Mouse (Mus musculus): ENCODE results near the gene Col27a1. TPM values are rescaled to one million over a fixed set of nuclear protein-coding genes. Genes with fewer than 3 reads are reported as not detected.

The Col27a1 gene
- total and polyA plus RNA-seq, 2 experiments from 2014 or later: 1.2 to 8.2 TPM

- no peaks in the 10 kb centered on the region for H3K9me3 ChIP-seq (replicated peaks; ENCODE audit: control insufficient read depth, low read length)
- H3K27me3 ChIP-seq (ENCODE audit: control insufficient read depth, insufficient read depth, low read length): no peaks in the 10 kb centered on the region
- H3K4me3 ChIP-seq (ENCODE audit: low read depth, low read length): no peak overlapping the region
- H3K9ac ChIP-seq (replicated peaks; ENCODE audit: low read depth, low read length): no peak overlapping the region
- H3K36me3 ChIP-seq (replicated peaks; ENCODE audit: control insufficient read depth, insufficient read depth, low read length): no peaks in the 10 kb centered on the region; the same call in 1 of the 2 replicates
- H3K4me1 ChIP-seq (ENCODE audit: control insufficient read depth, insufficient read depth): no peaks in the 10 kb centered on the region
- DNase-seq (ENCODE audit: low spot score): no peak
- TF ChIP-seq CTCF (IDR thresholded peaks at IDR 0.05; ENCODE audit: low read depth) (no peak), EP300 (IDR thresholded peaks at IDR 0.05; ENCODE audit: low read depth) (no peak)
- H3K27ac ChIP-seq (ENCODE audit: low read depth): no peak overlapping the region
- no peak overlapping the region for H3K4me2 ChIP-seq (ENCODE audit: low read depth, low read length)
- 67% methylated on average over 6 of the region's 6 CpGs for WGBS
- ATAC-seq (ENCODE audit: insufficient read depth, low read depth): no peak
Measured at GRCm38 (mm10) chr4:63248951-63249350, 35.1 kb downstream of the Col27a1 start.

DNA sequence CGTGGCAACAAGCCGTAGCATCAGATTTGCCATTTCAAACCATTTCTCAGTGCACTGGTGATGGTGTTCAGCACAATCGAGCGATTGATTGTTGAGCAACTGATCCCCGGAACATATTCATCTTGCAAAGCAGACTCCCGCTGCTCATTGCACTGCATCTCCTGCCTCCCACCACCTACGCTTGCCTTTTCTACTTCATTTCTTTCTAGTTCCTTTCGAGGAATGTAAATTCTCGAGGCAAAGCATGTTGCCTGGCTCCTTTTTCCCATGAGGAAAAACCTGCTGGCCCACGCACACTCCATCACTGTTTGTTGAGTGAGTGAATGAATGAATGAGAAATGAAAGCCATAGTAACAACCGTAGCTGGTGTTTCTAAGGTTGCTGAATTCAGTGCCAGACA, 38.0 kb downstream of the Col27a1 start:
- no peak overlapping the region for H3K27ac ChIP-seq (ENCODE audit: low read depth)
- H3K4me1 ChIP-seq (ENCODE audit: control insufficient read depth, insufficient read depth): no peaks in the 10 kb centered on the region
- no peak overlapping the region for H3K9ac ChIP-seq (replicated peaks; ENCODE audit: low read depth, low read length)
- 88% methylated on average over 11 of the region's 11 CpGs for WGBS
- no peaks in the 10 kb centered on the region; the same call in 1 of the 2 replicates for H3K36me3 ChIP-seq (replicated peaks; ENCODE audit: control insufficient read depth, insufficient read depth, low read length)
- DNase-seq (ENCODE audit: low spot score): no peak
- no peak overlapping the region for H3K4me3 ChIP-seq (ENCODE audit: low read depth, low read length)
- H3K4me2 ChIP-seq (ENCODE audit: low read depth, low read length): no peak overlapping the region
- H3K9me3 ChIP-seq (replicated peaks; ENCODE audit: control insufficient read depth, low read length): no peaks in the 10 kb centered on the region
- ATAC-seq (ENCODE audit: insufficient read depth, low read depth): no peak
- H3K27me3 ChIP-seq (ENCODE audit: control insufficient read depth, insufficient read depth, low read length): no peaks in the 10 kb centered on the region
- TF ChIP-seq EP300 (IDR thresholded peaks at IDR 0.05; ENCODE audit: low read depth) (no peak), CTCF (IDR thresholded peaks at IDR 0.05; ENCODE audit: low read depth) (no peak)

DNA sequence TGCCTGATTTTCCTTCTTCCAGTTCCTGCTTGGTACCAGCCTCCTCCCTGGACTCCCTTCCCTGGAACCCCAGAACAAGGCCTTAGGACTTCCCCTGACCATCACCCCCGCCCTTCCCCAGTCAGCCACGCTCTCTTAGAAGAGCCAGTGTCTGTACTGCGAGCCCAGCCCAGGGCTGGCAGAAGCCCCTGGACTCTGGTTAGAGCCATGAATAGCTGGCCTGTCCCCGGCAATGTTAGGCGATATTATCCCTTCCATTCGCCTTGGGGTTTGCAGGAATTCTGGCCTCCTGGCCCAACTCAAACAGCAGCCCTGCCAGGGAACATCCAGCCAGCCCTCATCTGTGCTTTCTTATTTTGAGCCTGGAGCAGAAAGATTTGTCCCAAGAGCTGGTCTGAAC, 39.9 kb downstream of the Col27a1 start:
- Histone ChIP-seq H3K4me2 (ENCODE audit: low read depth, low read length) (no peak overlapping the region), H3K9ac (replicated peaks; ENCODE audit: low read depth, low read length) (no peak overlapping the region), H3K27ac (ENCODE audit: low read depth) (no peak overlapping the region), H3K4me1 (ENCODE audit: control insufficient read depth, insufficient read depth) (no peaks in the 10 kb centered on the region), H3K36me3 (replicated peaks; ENCODE audit: control insufficient read depth, insufficient read depth, low read length) (no peaks in the 10 kb centered on the region; the same call in 1 of the 2 replicates), H3K27me3 (ENCODE audit: control insufficient read depth, insufficient read depth, low read length) (no peaks in the 10 kb centered on the region), H3K4me3 (ENCODE audit: low read depth, low read length) (no peak overlapping the region), H3K9me3 (replicated peaks; ENCODE audit: control insufficient read depth, low read length) (no peaks in the 10 kb centered on the region)
- no peak for TF ChIP-seq EP300 (IDR thresholded peaks at IDR 0.05; ENCODE audit: low read depth)
- no peak for TF ChIP-seq CTCF (IDR thresholded peaks at IDR 0.05; ENCODE audit: low read depth)
- 77% methylated on average over 6 of the region's 6 CpGs for WGBS
- DNase-seq (ENCODE audit: low spot score) (no peak), ATAC-seq (ENCODE audit: insufficient read depth, low read depth) (no peak)

GRCm38 (mm10) chr4:63254151-63254550, 40.3 kb downstream of the Col27a1 start:
- Histone ChIP-seq H3K36me3 (replicated peaks; ENCODE audit: control insufficient read depth, insufficient read depth, low read length) (no peaks in the 10 kb centered on the region; the same call in 1 of the 2 replicates), H3K4me1 (ENCODE audit: control insufficient read depth, insufficient read depth) (no peaks in the 10 kb centered on the region), H3K27me3 (ENCODE audit: control insufficient read depth, insufficient read depth, low read length) (no peaks in the 10 kb centered on the region), H3K9me3 (replicated peaks; ENCODE audit: control insufficient read depth, low read length) (no peaks in the 10 kb centered on the region), H3K9ac (replicated peaks; ENCODE audit: low read depth, low read length) (no peak overlapping the region), H3K27ac (ENCODE audit: low read depth) (no peak overlapping the region), H3K4me2 (ENCODE audit: low read depth, low read length) (no peak overlapping the region), H3K4me3 (ENCODE audit: low read depth, low read length) (no peak overlapping the region)
- 79% methylated on average over 2 of the region's 2 CpGs for WGBS
- DNase-seq (ENCODE audit: low spot score) (no peak), ATAC-seq (ENCODE audit: insufficient read depth, low read depth) (no peak)
- no peak for TF ChIP-seq CTCF (IDR thresholded peaks at IDR 0.05; ENCODE audit: low read depth)
- no peak for TF ChIP-seq EP300 (IDR thresholded peaks at IDR 0.05; ENCODE audit: low read depth)

- DNase-seq (ENCODE audit: low spot score) (no peak), ATAC-seq (ENCODE audit: insufficient read depth, low read depth) (no peak)
- H3K27ac ChIP-seq (ENCODE audit: low read depth): no peak overlapping the region
- H3K4me3 ChIP-seq (ENCODE audit: low read depth, low read length): no peak overlapping the region
- no peak for TF ChIP-seq CTCF (IDR thresholded peaks at IDR 0.05; ENCODE audit: low read depth)
- TF ChIP-seq EP300 (IDR thresholded peaks at IDR 0.05; ENCODE audit: low read depth): no peak
- 0 out of 2 replicates have a peak, but pooled peaks cover 10% of the 10 kb centered on the region for H3K4me1 ChIP-seq (ENCODE audit: control insufficient read depth, insufficient read depth)
- no peaks in the 10 kb centered on the region; the same call in 1 of the 2 replicates for H3K36me3 ChIP-seq (replicated peaks; ENCODE audit: control insufficient read depth, insufficient read depth, low read length)
- 75% methylated on average over 2 of the region's 2 CpGs for WGBS
- H3K9ac ChIP-seq (replicated peaks; ENCODE audit: low read depth, low read length): no peak overlapping the region
- no peak overlapping the region for H3K4me2 ChIP-seq (ENCODE audit: low read depth, low read length)
- no peaks in the 10 kb centered on the region for H3K27me3 ChIP-seq (ENCODE audit: control insufficient read depth, insufficient read depth, low read length)
- H3K9me3 ChIP-seq (replicated peaks; ENCODE audit: control insufficient read depth, low read length): no peaks in the 10 kb centered on the region
Measured at GRCm38 (mm10) chr4:63256371-63256770, 42.6 kb downstream of the Col27a1 start.

GRCm38 (mm10) chr4:63257346-63257745, 43.5 kb downstream of the Col27a1 start:
- H3K4me1 ChIP-seq (ENCODE audit: control insufficient read depth, insufficient read depth): 0 out of 2 replicates have a peak, but pooled peaks cover 10% of the 10 kb centered on the region
- no peak overlapping the region for H3K4me3 ChIP-seq (ENCODE audit: low read depth, low read length)
- H3K9me3 ChIP-seq (replicated peaks; ENCODE audit: control insufficient read depth, low read length): no peaks in the 10 kb centered on the region
- no peak for TF ChIP-seq CTCF (IDR thresholded peaks at IDR 0.05; ENCODE audit: low read depth)
- no peak for TF ChIP-seq EP300 (IDR thresholded peaks at IDR 0.05; ENCODE audit: low read depth)
- no peaks in the 10 kb centered on the region; the same call in 1 of the 2 replicates for H3K36me3 ChIP-seq (replicated peaks; ENCODE audit: control insufficient read depth, insufficient read depth, low read length)
- WGBS: 59% methylated on average over 7 of the region's 7 CpGs
- H3K27ac ChIP-seq (ENCODE audit: low read depth): no peak overlapping the region
- DNase-seq (ENCODE audit: low spot score): no peak
- H3K4me2 ChIP-seq (ENCODE audit: low read depth, low read length): no peak overlapping the region
- no peaks in the 10 kb centered on the region for H3K27me3 ChIP-seq (ENCODE audit: control insufficient read depth, insufficient read depth, low read length)
- H3K9ac ChIP-seq (replicated peaks; ENCODE audit: low read depth, low read length): no peak overlapping the region
- no peak for ATAC-seq (ENCODE audit: insufficient read depth, low read depth)

Measured in heart, postnatal 0 days (tissue).